8 mouse cellular contexts compared by ENCODE assay signal in genomic region chr3:89090694-89091655, GRCm38 (mm10). TPM values are rescaled to one million over a fixed set of nuclear protein-coding genes. Genes with fewer than 3 reads are reported as not detected.
A peak's percentile ranks its signal among the peaks of the same experiment; 100 is the strongest.
DNase-seq lines count a peak whose midpoint lies in the region; ATAC-seq lines count a peak whose summit lies in the region.

No protein-coding gene starts in this region.

- H3K9me3 ChIP-seq in hindbrain, embryonic 15.5 days = no peaks in the 10 kb centered on the region

- ATAC-seq in hindbrain, embryonic 15.5 days (ENCODE audit: low FRiP score, low read depth) = peak; percentile 40

- peaks cover 47% of the 10 kb centered on the region for H3K36me3 ChIP-seq in hindbrain, embryonic 15.5 days

- H3K27ac ChIP-seq in hindbrain, embryonic 15.5 days (replicated peaks) = peak overlapping the region; percentile 81

- peak overlapping the region; percentile 88 for H3K4me3 ChIP-seq in hindbrain, embryonic 15.5 days

- peak overlapping the region; percentile 76 for H3K4me2 ChIP-seq in hindbrain, embryonic 15.5 days

- peaks cover 46% of the 10 kb centered on the region for H3K4me1 ChIP-seq in hindbrain, embryonic 15.5 days (replicated peaks)

- under 1% methylated on average over 58 of the region's 74 CpGs for WGBS in hindbrain, embryonic 15.5 days

- peak; percentile 64 for DNase-seq in WW6 (ENCODE audit: low read depth, low spot score)
- DNase-seq in cerebellum, postnatal 36 days = peak; percentile 81 to 87
- peak; percentile 82 to 86 for DNase-seq in frontal cortex, postnatal 36 days (ENCODE audit: low spot score in 2 of 2)
- DNase-seq in left cerebral cortex, adult 18-20 months (ENCODE audit: low spot score in 2 of 2) = peak; percentile 82 to 86
- peak; percentile 86 to 88 for DNase-seq in lung, postnatal 4 days
- DNase-seq in right cerebral cortex, postnatal 10 days (ENCODE audit: low spot score in 2 of 2) = peak; percentile 85 to 86
- peak; percentile 60 for DNase-seq in urinary bladder, postnatal 10 days (ENCODE audit: low spot score)

- no peaks in the 10 kb centered on the region for H3K27me3 ChIP-seq in hindbrain, embryonic 15.5 days

- H3K9ac ChIP-seq in hindbrain, embryonic 15.5 days = peak overlapping the region; percentile 87

RNA-seq across cellular contexts. Expression of gene Rusc1, which starts 2.1 kb away (rescaled TPM):
- 111 and 120 TPM in 2 replicates for polyA plus RNA-seq in hindbrain, embryonic 15.5 days (2015; fragmentation: Nextera tagmentation; extraction: Ambion mirVana)
- total RNA-seq in left cerebral cortex, adult 18-20 months (2021) = 100 to 1,000 TPM; 186 to 198 TPM

RNA-seq across cellular contexts. Expression of gene Gm43738, which starts 9.9 kb away (rescaled TPM):
- polyA plus RNA-seq in hindbrain, embryonic 15.5 days (2015; fragmentation: Nextera tagmentation; extraction: Ambion mirVana) = not detected in 2 replicates
- not detected for total RNA-seq in left cerebral cortex, adult 18-20 months (2021)

RNA-seq across cellular contexts. Expression of gene Fdps, which starts 10.8 kb away (rescaled TPM):
- polyA plus RNA-seq in hindbrain, embryonic 15.5 days (2015; fragmentation: Nextera tagmentation; extraction: Ambion mirVana) = 465 and 483 TPM in 2 replicates
- 100 to 1,000 TPM; 110 to 111 TPM for total RNA-seq in left cerebral cortex, adult 18-20 months (2021)

RNA-seq across cellular contexts. Expression of gene Pklr, which starts 45.0 kb away (rescaled TPM):
- polyA plus RNA-seq in hindbrain, embryonic 15.5 days (2015; fragmentation: Nextera tagmentation; extraction: Ambion mirVana) = 0.09 TPM in 2 replicates
- total RNA-seq in left cerebral cortex, adult 18-20 months (2021) = not detected

Comparison
In these comparisons a context has a peak if more than half of its experiments do, and no peak if none do; other contexts are left out.
1. Peak in every context shown above with its lines: DNase-seq, ATAC-seq, H3K4me3 ChIP-seq and H3K27ac ChIP-seq.